Mouse (Mus musculus): ENCODE measurements at regions not wholly inside any gene's neighbourhood (a gene's known extent, or its start where the extent isn't known, plus 50 kb on each side); places are given as distances from the start of the nearest gene placed in this dataset.
A peak's percentile ranks its signal among the peaks of the same experiment; 100 is the strongest.

DNA sequence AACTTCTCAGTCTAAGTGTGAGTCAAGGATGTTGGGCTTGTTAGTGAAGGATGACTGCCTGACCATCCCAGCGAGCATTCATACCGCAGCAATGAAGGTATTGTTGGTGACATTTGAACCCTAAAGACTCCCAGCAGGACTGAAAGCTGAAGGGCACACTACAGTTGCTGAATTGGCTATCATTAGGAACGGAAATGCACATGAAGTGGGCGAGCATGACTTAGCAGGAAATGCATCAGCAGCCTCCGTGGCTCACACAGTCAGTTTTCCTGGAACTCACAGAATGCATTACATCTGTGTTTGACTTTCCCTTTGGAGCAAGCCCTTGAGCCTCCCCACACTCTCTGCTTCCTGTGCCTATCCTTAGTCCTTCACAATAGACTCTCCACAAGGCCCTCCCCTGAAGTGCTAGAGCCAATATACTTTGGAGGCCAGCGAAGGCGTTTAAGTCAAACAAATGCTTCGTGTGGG is 63.9 kb downstream of the Tmco5 start:
- 47% methylated on average over 8 of the region's 8 CpGs for WGBS
- H3K9ac ChIP-seq, result no peak overlapping the region
- H3K36me3 ChIP-seq, result no peaks in the 10 kb centered on the region
- H3K4me2 ChIP-seq, result no peak overlapping the region
- H3K27ac ChIP-seq, result peak overlapping the region; percentile 35; the same call in 1 of the 2 replicates
- no peaks in the 10 kb centered on the region for H3K9me3 ChIP-seq (replicated peaks)
- no peak overlapping the region for H3K4me3 ChIP-seq
- peak; percentile 62; the same call in 1 of the 2 replicates for ATAC-seq (replicated peaks; ENCODE audit: insufficient number of reproducible peaks, insufficient read depth, low FRiP score, low read depth)
- H3K27me3 ChIP-seq, result no peaks in the 10 kb centered on the region
- peaks cover 3% of the 10 kb centered on the region for H3K4me1 ChIP-seq (replicated peaks)

- H3K4me2 ChIP-seq, result no peak overlapping the region
- H3K9ac ChIP-seq, result no peak overlapping the region
- no peaks in the 10 kb centered on the region for H3K9me3 ChIP-seq (replicated peaks)
- no peak overlapping the region for H3K27ac ChIP-seq
- ATAC-seq (replicated peaks; ENCODE audit: insufficient number of reproducible peaks, insufficient read depth, low FRiP score, low read depth), result no peak
- 68% methylated on average over 3 of the region's 3 CpGs for WGBS
- no peak overlapping the region for H3K4me3 ChIP-seq
- no peaks in the 10 kb centered on the region for H3K36me3 ChIP-seq
- H3K27me3 ChIP-seq, result no peaks in the 10 kb centered on the region
- H3K4me1 ChIP-seq (replicated peaks), result no peaks in the 10 kb centered on the region
Measured at GRCm38 (mm10) chr2:116948538-116948937, 70.0 kb downstream of the Tmco5 start.

- 65% methylated on average over 3 of the region's 3 CpGs for WGBS
- H3K9ac ChIP-seq, result no peak overlapping the region
- no peak overlapping the region for H3K4me3 ChIP-seq
- no peak overlapping the region for H3K27ac ChIP-seq
- H3K4me2 ChIP-seq, result no peak overlapping the region
- no peaks in the 10 kb centered on the region for H3K36me3 ChIP-seq
- no peaks in the 10 kb centered on the region for H3K27me3 ChIP-seq
- ATAC-seq (replicated peaks; ENCODE audit: insufficient number of reproducible peaks, insufficient read depth, low FRiP score, low read depth), result no peak
- H3K9me3 ChIP-seq (replicated peaks), result no peaks in the 10 kb centered on the region
- no peaks in the 10 kb centered on the region for H3K4me1 ChIP-seq (replicated peaks)
Measured at GRCm38 (mm10) chr2:116949741-116950140, 71.2 kb downstream of the Tmco5 start.

DNA sequence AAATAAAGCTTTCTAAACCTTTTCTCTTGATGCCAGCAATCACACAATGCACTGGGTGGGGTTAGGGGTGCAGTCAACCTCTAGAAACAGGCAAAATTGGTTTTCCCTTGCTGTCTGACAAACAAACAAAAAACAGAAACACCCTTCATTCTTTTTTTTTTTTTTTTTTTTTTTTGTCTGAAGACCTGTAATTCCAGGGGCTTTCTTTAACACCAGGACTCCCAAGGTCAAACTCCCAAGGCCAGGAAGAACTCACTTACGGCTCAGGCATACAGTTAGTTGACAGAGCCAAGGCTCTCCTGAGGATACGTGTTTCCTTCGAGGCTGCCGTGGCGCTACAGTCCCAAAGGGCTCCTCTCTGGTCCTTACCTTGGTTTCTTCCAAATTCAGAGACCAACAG is 71.7 kb downstream of the Tmco5 start:
- Histone ChIP-seq H3K9ac (no peak overlapping the region), H3K4me3 (no peak overlapping the region), H3K27ac (no peak overlapping the region), H3K4me2 (no peak overlapping the region), H3K36me3 (no peaks in the 10 kb centered on the region), H3K27me3 (no peaks in the 10 kb centered on the region), H3K9me3 (replicated peaks) (no peaks in the 10 kb centered on the region), H3K4me1 (replicated peaks) (no peaks in the 10 kb centered on the region)
- WGBS, result 79% methylated on average over 5 of the region's 5 CpGs
- ATAC-seq (replicated peaks; ENCODE audit: insufficient number of reproducible peaks, insufficient read depth, low FRiP score, low read depth), result no peak

GRCm38 (mm10) chr2:116951481-116951880 is 73.0 kb downstream of the Tmco5 start:
- no peaks in the 10 kb centered on the region for H3K9me3 ChIP-seq (replicated peaks)
- H3K27me3 ChIP-seq, result no peaks in the 10 kb centered on the region
- WGBS, result 91% methylated on average over 1 of the region's 1 CpGs
- no peak overlapping the region for H3K4me3 ChIP-seq
- H3K9ac ChIP-seq, result no peak overlapping the region
- H3K36me3 ChIP-seq, result no peaks in the 10 kb centered on the region
- H3K4me2 ChIP-seq, result no peak overlapping the region
- no peak for ATAC-seq (replicated peaks; ENCODE audit: insufficient number of reproducible peaks, insufficient read depth, low FRiP score, low read depth)
- H3K27ac ChIP-seq, result no peak overlapping the region
- H3K4me1 ChIP-seq (replicated peaks), result no peaks in the 10 kb centered on the region

DNA sequence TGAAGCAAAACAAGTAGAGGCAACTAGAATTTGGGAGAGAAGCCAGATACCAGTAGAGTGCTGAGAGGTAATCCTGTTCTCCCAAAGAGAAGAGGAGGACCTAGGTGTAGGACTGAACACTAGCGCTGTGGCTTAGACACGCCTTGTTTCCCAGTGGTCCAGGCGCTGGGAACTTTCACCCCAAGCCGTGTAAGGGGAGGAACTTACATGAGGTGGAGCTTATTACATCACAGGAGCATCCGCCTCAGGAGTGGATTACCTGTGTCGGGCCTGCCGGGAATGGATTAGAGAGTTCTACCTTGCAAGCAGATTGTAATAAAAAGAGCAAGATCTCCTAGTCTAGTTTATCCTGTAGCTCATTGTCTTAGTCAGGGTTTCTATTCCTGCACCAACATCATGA is 75.8 kb downstream of the Tmco5 start:
- H3K9ac ChIP-seq, result no peak overlapping the region
- no peak overlapping the region for H3K27ac ChIP-seq
- no peaks in the 10 kb centered on the region for H3K9me3 ChIP-seq (replicated peaks)
- H3K4me1 ChIP-seq (replicated peaks), result no peaks in the 10 kb centered on the region
- no peak overlapping the region for H3K4me2 ChIP-seq
- no peak overlapping the region for H3K4me3 ChIP-seq
- ATAC-seq (replicated peaks; ENCODE audit: insufficient number of reproducible peaks, insufficient read depth, low FRiP score, low read depth), result no peak
- H3K36me3 ChIP-seq, result no peaks in the 10 kb centered on the region
- 92% methylated on average over 7 of the region's 7 CpGs for WGBS
- no peaks in the 10 kb centered on the region for H3K27me3 ChIP-seq

- ATAC-seq (replicated peaks; ENCODE audit: insufficient number of reproducible peaks, insufficient read depth, low FRiP score, low read depth), result no peak
- no peaks in the 10 kb centered on the region for H3K9me3 ChIP-seq (replicated peaks)
- H3K4me2 ChIP-seq, result no peak overlapping the region
- H3K9ac ChIP-seq, result no peak overlapping the region
- no peak overlapping the region for H3K4me3 ChIP-seq
- no peaks in the 10 kb centered on the region for H3K36me3 ChIP-seq
- no peaks in the 10 kb centered on the region for H3K4me1 ChIP-seq (replicated peaks)
- H3K27ac ChIP-seq, result no peak overlapping the region
- H3K27me3 ChIP-seq, result no peaks in the 10 kb centered on the region
- 79% methylated on average over 4 of the region's 4 CpGs for WGBS
Measured at GRCm38 (mm10) chr2:116954896-116955295, 76.4 kb downstream of the Tmco5 start.

DNA sequence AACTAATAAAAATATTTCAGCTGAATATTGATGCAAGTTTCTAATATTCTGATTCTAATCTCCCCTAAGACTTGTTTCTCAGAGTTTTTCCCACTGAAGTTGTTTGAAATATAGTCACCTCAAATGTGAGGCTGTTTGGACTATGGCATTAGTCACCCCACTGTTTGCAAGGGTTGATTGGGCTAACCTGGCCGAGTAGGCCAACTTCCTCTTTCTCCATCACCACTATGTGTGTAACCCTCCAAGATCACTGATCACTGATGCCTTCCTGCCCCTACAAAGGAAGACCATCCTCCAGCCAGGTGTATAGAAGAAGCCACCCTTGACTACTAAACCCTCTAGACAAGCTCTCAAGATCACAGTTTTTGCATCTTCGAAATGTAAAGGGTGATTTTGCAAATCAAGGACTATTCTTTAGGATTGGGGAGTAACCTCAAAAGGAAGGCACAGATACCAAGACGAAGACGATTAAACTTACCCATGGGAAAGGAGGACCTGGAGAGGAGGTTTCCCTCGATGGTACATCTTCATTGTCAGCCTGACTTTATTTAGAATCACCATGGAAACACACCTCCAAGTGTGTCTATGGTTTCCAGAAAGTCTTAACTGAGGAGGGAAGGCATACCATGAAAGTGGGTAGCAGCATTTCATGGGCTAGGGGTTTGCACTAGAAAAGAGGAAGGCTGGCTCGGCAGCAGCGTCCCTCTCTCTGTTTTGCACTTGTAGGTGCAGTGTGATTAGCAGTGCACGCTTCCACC is 84.8 kb downstream of the Tmco5 start:
- Histone ChIP-seq H3K9ac (no peak overlapping the region), H3K4me2 (no peak overlapping the region), H3K36me3 (no peaks in the 10 kb centered on the region), H3K27me3 (no peaks in the 10 kb centered on the region), H3K9me3 (replicated peaks) (no peaks in the 10 kb centered on the region), H3K4me3 (no peak overlapping the region), H3K27ac (no peak overlapping the region), H3K4me1 (replicated peaks) (no peaks in the 10 kb centered on the region)
- no peak for ATAC-seq (replicated peaks; ENCODE audit: insufficient number of reproducible peaks, insufficient read depth, low FRiP score, low read depth)
- 79% methylated on average over 8 of the region's 8 CpGs for WGBS

DNA sequence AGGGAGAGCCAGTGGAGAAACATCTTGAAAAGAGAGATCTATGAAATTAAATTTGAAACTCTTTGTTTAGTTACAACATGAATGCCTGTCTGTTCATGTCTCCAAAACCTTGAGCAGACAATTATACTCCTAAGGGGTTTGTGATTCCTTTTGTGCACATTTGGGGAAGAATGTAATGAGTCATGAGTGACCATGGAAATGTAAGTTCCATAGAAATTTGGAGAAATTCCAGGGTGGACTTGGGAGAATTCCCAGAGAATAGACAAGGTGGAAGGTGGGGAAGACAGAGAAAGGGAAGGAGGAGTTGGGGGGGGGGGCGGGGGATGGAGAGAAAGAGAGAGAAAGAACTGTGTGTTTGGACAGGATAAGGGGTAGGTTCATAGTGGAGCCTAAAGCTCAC is 87.8 kb downstream of the Tmco5 start:
- H3K27me3 ChIP-seq, result no peaks in the 10 kb centered on the region
- no peak overlapping the region for H3K4me2 ChIP-seq
- no peak overlapping the region for H3K4me3 ChIP-seq
- no peak overlapping the region for H3K27ac ChIP-seq
- WGBS, result no CpG with 5 or more reads among the region's 1 CpGs
- no peaks in the 10 kb centered on the region for H3K4me1 ChIP-seq (replicated peaks)
- H3K9me3 ChIP-seq (replicated peaks), result no peaks in the 10 kb centered on the region
- no peak overlapping the region for H3K9ac ChIP-seq
- no peak for ATAC-seq (replicated peaks; ENCODE audit: insufficient number of reproducible peaks, insufficient read depth, low FRiP score, low read depth)
- H3K36me3 ChIP-seq, result no peaks in the 10 kb centered on the region

- H3K4me2 ChIP-seq, result peak overlapping the region; percentile 54
- H3K9me3 ChIP-seq (replicated peaks), result no peaks in the 10 kb centered on the region
- WGBS, result 28% methylated on average over 9 of the region's 9 CpGs
- H3K27me3 ChIP-seq, result no peaks in the 10 kb centered on the region
- ATAC-seq (replicated peaks; ENCODE audit: insufficient number of reproducible peaks, insufficient read depth, low FRiP score, low read depth), result no peak
- peak overlapping the region; percentile 24 for H3K4me3 ChIP-seq
- peaks cover 23% of the 10 kb centered on the region for H3K4me1 ChIP-seq (replicated peaks)
- H3K9ac ChIP-seq, result no peak overlapping the region; the same call in 1 of the 2 replicates
- no peaks in the 10 kb centered on the region for H3K36me3 ChIP-seq
- H3K27ac ChIP-seq, result peak overlapping the region; percentile 78
Measured at GRCm38 (mm10) chr2:116971666-116972613, 93.4 kb downstream of the Tmco5 start.

DNA sequence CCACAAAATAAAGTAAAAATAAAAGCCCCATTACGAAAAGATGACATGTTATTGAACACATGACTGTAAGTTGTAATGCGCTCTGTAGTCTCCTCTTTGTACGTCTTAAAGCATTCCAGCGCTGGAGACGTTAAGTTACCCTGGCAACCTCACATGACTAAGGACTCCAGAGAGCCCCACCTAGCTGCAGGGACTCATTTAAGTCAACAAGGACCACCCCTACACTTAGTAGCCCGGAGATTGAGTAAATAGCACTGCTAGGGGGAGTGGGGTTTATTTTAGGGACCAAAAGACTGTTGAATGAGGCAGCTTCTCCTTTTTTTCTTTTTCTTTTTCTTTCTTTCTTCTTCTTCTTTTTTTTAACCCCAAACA is 94.1 kb downstream of the Tmco5 start:
- no peaks in the 10 kb centered on the region for H3K27me3 ChIP-seq
- H3K9me3 ChIP-seq (replicated peaks), result no peaks in the 10 kb centered on the region
- peaks cover 27% of the 10 kb centered on the region for H3K4me1 ChIP-seq (replicated peaks)
- H3K4me2 ChIP-seq, result peak overlapping the region; percentile 54
- no peaks in the 10 kb centered on the region for H3K36me3 ChIP-seq
- 15% methylated on average over 6 of the region's 6 CpGs for WGBS
- H3K4me3 ChIP-seq, result peak overlapping the region; percentile 24
- no peak for ATAC-seq (replicated peaks; ENCODE audit: insufficient number of reproducible peaks, insufficient read depth, low FRiP score, low read depth)
- H3K9ac ChIP-seq, result no peak overlapping the region; the same call in 1 of the 2 replicates
- H3K27ac ChIP-seq, result peak overlapping the region; percentile 78
